Mouse (Mus musculus) right cerebral cortex, postnatal 10 days (tissue): ENCODE results near the gene Cltb.

Experiments
- DNase-seq, 2 experiments: peaks; one replicate each; pipeline ENCODE4 v3.0.0; 2021; ENCODE audit warnings: low spot score in 2 of 2

Cltb gene

DNA sequence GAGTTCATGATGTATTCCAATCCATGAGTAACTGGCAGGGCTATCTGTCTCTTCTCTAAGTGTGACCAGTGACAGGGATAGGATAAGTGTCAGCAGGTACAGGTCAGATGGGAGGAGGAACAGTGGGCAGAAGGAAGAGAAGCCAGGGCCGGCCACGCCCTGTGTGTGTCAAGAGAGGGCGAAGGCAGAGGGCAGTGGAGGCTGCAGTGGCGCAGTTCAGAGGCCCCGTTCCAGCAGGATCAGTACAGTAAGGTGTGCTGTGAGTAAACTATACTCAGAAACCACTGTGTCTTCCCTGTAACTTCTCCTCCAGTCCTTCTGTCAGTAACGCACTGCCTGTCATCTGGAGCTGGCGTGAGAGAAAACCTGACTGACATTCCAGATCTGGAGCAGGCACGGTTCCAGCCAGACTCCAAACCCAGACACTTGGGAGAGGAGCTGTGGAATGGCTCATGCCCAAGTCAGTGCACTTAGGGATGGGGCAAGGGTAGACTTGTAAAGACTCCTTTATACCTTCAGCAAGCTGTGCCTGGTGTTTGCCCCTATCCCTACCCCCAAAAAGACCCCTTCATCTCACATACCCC lies 14.9 kb downstream of the Cltb start:
- DNase-seq = no peak

DNA sequence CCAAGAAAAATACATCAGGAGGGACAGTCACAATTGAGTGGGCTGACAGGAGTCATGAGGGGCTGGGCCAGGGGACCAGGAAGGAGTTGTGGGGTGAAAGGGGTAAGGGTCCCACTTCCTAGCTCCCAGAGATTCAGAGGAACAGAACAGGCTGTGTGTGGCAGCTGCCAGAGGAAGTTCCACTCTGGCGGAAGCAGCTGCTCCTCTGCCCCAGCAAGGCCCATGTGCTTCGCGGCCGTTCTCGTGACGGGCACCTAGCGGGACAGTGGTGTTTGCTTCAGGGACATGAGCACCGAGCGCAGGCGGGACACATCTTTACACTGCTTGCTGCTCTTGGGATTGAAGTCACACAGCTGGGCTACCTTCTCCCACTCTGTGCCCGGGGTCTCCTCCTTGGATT lies 17.5 kb downstream of the Cltb start:
- DNase-seq = peak in 1 of 2 experiments; percentile 62

DNA sequence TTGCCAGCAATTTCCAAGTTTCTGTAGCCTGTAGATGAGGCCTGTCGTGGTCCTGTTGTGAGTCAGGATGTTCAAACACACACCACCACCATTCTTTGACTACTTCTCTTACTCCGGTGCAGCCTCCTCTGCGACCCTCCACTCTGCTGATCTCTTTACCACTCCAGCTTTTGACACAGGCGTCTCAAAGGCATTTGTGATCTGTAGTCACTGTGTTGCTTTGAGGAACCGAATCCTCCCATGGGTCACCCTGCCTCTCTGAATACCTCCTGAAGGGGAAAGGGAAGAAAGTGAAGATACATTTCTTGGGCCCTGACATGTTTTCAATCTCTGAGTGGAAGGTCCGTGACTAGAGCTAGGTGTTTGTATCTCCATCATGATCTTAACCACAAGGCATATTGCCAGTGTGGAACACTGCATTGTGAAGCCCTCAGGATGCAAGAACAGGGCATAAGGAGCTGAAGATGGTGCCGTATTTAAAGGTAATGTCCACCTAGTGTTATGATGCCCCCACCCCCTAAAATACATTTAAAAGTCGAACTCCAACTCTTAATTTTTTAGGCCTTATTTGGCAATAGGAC lies 19.3 kb downstream of the Cltb start:
- DNase-seq = no peak

DNA sequence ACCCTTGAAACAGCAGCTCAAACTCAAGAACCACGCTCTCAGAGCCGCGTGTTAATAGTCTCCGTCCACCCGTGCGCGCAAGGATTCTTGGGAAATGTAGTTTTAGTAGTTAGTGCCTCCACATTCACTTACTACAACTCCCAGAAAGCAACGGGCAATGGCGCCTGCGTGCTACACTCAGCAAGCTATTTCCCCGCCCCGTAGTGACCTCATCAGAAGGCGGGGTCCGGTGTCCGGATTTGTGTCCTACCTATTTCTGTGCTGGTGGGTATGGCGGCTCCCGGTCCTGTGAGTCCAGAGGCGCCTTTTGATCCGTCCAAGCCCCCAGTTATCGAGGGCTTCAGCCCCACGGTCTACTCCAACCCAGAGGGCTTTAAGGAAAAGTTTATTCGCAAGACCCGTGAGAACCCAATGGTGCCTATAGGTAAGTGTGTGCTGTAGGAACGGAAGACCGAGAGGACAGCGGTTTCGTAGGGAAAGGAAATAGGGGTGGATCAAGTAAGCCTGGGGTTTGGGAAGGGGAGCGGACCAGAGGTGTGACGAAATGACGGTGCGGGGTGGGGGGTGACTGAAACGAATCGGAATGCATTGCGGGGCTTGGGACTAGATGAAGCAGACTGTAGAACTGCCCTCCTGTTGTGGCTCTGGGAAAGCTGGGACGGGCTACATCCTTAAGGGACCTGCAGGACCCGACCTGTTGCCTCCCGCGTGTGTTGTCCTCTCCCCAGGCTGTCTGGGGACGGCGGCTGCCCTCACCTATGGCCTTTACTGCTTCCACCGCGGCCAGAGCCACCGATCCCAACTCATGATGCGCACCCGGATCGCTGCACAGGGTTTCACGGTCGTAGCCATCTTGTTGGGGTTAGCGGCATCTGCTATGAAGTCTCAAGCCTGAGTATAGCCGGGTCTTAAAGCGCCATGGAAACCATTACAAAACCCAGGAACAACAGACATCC lies 20.9 kb downstream of the Cltb start, which contains the start of the genes Nop16 and Higd2a:
TSS of gene Nop16 (minus strand) at position 95 of the 956 bp plus-strand sequence.
TSS of gene Higd2a (plus strand) at position 212 of the 956 bp plus-strand sequence.
- DNase-seq = peak; percentile 98 to 99

DNA sequence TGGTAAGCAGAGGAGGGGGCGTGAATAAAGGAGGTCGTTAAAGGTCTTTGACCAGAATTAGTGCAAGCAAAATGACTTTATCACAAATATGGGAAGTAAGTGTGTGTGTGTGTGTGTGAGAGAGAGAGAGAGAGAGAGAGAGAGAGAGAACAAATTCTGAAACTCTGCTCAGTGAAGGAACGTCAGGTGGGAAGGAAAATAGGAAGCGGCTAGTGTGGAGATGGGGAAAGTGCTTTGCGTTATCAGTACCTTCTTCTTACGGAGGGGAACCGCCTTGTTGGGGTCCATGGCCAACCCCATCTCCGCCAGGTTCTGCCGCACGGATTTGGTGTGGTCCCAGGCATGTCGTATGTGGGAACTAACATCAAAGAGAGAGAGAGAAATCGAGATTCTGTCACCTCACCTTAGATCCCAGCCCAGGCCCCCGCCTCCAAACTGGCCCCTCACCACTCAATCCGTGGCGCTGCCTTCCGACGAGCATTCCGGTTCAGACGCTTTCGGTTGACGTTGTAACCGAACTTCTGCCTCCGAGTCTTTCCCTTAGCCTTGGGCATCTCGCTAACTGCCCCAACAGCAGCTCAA lies 21.6 kb downstream of the Cltb start:
- DNase-seq = no peak

DNA sequence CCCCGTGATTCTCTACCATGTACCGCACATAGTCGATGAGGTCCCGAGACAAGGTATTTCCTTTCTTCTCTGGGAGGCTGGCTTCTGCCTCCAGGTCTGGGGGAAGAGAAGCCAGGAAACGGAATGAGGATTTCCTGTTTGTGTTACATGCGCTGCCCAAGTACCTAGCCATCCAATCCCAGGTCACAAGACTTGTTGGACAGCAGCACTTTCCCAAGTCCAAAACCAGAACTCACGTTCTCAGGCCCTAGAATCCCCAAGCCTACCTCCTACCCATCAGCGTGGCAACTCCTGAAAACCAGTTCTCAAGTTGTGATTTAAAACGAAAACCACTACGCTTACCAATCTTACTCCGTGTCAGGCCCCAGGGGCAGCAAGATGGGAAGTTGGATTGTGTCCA lies 25.3 kb downstream of the Cltb start:
- DNase-seq = no peak

DNA sequence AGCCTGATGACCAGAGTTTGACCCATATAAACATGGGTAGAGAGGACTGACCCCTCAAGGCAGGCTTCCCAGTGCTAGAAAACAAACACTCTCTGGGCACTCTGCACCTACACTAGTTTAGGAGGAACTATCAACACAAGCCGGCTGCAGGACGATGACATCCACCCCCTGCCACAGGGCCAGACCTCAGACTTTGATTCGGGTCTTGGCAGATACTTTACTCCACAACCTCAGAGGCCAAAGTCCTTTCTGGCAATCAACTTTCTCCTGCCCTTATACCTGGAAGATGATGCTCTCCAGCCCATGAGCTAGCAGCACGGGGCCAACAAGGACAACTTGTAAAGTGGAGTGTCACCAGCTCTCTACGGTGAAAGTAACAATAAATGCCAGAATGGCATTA lies 28.3 kb downstream of the Cltb start:
- no peak for DNase-seq

DNA sequence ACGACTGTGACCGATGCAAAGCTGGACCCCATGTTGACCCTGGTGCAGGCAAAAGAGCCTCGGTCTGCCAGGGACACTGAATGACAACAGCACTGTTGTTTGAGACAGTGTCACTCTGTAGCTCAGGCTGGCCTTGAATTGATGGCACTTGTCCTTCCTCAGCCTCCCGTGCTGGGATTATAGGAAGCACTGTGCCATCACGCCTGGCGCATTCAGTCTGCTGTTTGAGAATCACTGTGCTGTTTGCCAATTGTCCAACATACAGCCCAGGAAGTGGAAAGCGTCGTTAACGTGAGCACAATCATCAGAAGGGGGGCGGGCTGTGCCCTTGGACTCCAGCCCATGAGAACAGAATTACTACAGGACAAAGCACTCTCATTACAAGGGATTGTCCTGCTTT lies 29.0 kb downstream of the Cltb start:
- DNase-seq = no peak

DNA sequence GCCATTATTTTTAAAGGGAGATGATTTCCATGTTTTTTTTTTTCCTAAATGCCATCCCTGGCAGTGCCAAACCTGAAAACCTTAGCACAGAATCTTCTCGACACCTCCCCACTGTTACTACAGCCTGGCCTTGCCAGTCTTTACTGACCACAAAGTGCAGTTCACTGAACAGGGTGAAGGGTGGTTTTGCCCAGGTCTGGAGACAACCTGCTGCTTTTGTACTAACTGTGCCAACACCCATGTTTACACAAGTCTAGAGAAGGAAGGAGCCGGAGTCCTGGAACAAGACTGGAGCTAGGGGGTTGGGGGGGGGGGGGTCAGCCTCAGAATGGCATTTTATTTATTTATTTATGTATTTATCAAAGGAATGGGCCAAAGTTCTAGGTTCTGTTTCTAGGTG lies 29.8 kb downstream of the Cltb start:
- DNase-seq = no peak

DNA sequence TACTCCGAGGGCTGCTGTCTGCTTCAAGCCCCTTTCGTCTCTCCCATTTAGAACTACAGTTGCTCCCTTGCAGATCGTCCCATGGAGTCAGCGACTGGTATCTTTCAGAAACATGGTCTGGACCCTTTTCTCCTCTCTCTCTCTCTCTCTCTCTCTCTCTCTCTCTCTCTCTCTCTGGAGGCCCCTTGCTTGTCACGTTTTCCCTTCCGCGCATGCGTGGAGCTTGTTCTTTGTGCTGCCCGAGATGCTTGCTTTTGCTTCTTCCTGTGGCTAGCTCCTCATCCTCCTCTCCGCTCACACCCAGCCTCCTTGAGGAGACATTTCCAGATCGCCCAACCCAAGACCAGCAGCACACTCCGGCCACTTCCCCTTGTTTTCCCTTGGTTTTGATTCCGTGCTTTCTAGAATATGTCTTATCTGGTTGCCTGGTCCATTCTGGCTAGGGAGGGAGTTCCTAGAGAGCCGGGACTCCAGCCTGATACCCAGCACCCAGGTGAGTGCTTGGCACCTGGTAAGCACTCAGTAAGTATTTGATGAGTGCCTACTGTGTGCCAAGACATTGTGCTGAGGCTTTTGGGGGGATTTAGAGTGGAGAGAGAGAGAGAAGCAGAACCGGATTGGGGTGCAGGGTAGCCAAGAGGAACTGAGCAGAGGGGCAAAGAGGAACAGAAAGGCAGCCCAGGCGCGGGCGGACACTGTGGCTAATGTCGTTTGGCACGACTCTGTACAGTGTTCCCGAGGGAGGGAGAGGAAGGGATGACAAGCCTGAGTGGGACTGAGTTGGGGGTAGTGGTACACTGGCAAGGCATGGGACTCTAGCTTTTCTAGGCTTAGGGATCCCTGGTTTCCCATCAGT lies 33.3 kb downstream of the Cltb start:
- DNase-seq = no peak

DNA sequence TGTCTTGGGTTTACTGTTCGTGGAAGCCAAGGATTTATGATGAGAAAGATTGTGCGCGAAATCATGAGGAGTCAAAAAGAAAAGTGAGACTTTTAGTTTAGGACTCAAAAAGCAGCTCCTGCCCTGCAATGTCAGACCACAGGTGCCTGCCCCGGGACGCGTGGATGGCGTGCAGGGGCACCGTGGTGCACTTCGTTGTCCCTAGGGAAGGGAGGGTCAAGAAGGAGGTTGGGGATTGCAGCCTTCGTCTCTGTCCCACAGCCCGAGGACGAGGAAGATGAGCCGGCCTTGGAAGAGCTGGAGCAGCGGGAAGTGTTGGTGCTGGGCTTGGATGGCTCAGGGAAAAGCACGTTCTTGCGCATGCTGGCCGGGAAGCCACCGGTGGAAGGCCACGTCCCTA lies 35.7 kb downstream of the Cltb start:
- no peak for DNase-seq

DNA sequence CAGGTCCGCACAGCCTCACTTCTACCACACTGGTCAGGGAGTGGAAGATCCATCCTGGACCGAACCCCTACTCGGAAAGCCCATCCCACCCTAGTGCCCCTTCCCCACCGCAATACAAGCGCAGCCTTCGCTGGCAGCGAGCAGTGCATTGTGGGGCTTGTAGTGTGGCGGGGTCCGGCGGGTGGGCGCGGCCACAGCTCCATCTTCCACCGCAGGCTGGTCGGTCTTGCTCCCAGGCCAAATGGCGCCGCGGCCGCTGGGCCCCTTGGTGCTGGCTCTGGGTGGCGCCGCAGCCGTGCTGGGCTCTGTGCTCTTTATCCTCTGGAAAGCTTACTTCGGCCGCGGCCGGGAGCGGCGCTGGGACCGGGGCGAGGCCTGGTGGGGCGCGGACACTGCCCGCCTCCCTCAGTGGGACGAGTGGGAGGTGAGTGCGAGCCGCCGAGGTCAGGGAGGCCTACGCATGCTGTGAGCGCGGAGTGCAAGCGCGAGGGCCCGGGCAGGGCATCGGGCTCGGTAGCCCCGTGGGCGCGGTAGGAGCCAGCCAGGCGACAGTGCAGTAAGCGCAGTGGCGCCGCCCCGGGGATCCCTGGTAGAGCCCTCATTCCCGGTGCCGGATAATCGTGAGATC lies 36.2 kb downstream of the Cltb start, which contains the start of gene Arl10:
TSS of gene Arl10 (plus strand) at position 162 of the 628 bp plus-strand sequence.
- DNase-seq = peak; percentile 87 to 88

DNA sequence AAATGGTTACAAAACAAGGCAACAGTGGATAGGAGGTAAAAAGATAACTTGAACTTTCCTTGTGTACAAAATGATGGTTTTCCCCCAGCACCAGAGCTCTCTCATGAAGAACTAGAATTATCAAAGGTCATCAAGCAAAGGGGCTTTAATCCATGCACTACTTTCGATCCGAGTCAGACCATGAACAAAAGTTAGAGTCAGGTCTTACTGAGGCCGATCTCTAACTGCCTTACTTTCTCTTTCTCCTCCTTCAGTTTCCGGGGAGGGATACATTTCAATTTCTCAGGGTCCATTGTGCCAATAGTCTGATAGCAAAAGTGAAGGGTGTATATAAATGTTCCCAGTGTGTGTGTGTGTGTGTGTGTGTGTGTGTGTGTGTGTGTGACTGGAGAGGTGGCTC lies 38.5 kb downstream of the Cltb start:
- no peak for DNase-seq

DNA sequence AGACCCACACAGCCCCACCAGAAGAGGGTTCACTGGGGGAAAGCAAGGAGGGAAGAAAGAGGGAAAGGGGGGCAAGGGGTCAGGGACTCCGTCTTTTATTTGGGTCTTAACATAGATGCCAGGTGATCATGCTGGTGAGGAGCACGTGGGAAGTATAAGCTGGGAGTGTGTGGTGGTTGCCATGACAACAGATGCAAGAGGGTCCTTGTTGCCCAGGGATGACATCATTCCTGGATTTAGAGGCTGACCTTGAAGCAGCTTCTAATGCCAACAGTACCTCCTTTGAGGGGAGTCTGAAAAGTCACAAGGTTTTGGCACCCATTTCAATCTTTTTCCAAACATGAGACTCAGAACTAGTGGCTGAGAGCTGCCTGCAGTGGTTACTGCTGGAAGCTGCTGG lies 39.5 kb downstream of the Cltb start:
- peak; percentile 57 to 74 for DNase-seq

DNA sequence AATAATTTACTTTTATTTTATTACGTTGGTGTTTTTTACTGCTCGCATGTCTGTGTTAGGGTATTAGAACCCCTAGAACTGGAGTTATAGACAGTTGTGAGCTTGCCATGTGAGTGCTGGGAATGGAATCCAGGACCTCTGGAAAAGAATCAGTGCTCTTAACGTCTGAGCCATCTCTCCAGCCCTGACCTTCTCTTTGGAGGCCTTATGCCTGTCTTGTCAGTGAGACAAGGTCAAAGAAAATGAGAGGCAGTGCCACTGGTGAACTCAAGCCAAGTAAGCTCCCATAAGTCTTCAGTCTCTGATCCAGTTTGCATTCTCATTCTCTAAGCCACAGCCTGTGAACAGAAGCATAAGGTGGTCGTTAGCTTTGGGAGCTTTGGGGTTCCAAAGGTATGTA lies 40.4 kb downstream of the Cltb start:
- DNase-seq = no peak

DNA sequence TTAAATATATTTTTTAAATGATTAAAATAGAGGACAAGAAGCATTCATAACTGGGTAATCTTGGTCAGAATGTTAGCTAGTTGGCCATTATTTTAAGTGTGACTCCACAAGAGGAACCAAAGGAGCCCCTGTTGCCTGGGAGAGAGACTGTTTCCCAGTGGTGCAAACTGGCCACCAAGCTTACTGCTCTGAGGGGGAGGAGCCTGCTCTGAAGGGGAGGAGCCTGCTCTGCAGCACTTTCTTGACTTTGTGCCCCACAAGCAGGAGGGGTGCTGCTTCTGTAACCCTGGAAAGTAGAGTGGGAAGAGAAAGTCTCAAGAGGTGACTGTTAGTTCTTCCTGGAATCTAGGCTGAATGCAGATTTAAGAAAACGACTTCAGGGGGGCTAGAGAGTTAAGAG lies 41.9 kb downstream of the Cltb start:
- DNase-seq = no peak

DNA sequence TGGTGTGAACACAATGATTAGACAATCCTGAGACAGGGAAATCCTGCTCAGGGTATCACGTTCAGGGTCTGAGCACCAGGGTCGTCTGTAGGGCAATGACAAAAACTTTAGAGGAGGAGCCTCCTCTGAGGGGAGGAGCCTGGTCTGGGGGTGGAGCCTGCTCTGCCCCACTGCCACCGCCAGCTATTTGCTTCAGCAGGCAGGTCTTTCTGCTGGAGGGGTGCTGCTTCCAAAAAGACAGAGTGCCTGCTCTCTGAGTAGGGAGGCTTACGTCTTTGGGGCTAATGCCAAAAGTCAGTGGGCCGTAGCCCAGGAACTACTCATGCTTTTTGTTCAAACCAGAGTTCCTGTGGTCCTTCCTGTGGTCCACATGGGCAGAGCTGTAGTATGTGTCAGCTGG lies 42.8 kb downstream of the Cltb start:
- DNase-seq = no peak

DNA sequence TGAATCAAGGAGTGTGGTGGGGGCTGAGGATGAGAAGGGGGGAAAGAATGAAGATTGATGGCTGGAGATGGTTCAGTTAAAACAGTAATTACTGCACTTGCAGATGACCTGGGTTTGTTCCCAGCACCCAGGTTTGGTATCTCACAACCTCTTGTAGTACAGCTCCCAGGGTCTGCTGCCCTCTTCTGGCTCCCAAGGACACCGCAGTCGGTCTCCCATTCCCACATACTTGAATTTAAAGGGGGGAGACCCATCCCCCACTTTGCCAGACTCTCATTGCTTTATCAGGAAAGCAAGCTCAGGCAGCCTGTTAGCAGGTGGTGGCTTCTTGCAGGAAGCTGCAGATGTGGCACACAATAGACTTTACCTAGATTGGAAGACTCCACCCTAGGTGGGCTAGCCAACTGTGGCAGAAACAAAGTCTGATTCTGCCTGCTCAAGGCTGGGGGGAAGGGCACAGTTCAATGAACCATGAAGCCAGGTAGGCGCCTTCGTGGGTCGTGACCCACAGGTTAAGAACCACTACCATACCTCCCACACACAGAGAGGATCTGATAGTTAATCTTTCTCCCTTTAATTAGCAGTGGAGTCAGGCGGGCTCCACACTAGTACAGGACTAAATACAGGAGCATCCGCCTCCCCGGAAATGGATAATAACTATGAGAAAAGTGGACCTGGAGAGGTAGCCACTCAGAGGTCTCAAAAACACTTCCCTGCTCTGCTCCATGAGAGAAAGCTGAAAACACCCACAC lies 45.4 kb downstream of the Cltb start:
- DNase-seq = peak; percentile 77 to 79

DNA sequence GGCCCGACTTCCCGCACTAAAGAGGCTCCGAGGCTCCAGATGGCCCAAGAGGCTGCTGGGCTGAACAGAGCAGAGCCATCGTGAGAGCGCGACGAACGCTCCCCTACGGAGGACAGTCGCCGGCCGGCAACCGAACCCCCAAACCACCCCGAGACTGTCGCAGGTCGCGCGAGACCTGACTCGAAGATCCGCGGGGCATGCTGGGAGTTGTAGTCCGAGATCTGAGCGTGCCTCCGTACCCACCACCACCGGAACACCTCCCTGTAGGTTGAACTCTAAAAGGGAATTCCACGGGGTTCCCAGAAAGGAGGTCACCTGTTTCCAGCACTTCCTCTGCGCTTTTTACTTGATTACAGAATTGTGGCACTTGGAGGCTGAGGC lies 46.0 kb downstream of the Cltb start, which contains the start of gene 4833439L19Rik:
TSS of gene 4833439L19Rik (minus strand) at position 235 of the 381 bp plus-strand sequence.
- peak; percentile 97 to 98 for DNase-seq
